Mouse (Mus musculus): ENCODE results near the gene Plpp7.

Gene Plpp7

GRCm38 (mm10) chr2:32144633-32145032 lies 49.3 kb downstream of the Plpp7 start:
- DNase-seq = no peak

GRCm38 (mm10) chr2:32146617-32147162 lies 51.4 kb downstream of the Plpp7 start:
- DNase-seq = no peak

GRCm38 (mm10) chr2:32150135-32150534 lies 54.8 kb downstream of the Plpp7 start:
- no peak for DNase-seq

DNA sequence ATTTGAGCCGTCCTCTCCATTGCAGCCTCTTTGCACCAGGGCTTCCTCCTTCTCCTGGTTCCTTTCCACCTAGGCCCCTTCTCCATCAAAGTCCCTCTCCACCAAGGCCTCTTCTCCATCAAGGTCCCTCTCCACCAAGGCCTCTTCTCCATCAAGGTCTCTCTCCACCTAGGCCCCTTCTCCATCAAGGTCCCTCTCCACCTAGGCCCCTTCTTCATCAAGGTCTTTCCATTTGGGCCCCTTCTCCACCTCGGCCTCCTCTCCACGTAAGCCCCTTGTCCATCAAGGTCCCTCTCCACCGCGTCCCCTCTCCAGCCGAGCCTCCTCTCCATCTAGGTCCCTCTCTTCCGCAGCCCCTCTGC lies 55.2 kb downstream of the Plpp7 start:
- no peak for DNase-seq

DNA sequence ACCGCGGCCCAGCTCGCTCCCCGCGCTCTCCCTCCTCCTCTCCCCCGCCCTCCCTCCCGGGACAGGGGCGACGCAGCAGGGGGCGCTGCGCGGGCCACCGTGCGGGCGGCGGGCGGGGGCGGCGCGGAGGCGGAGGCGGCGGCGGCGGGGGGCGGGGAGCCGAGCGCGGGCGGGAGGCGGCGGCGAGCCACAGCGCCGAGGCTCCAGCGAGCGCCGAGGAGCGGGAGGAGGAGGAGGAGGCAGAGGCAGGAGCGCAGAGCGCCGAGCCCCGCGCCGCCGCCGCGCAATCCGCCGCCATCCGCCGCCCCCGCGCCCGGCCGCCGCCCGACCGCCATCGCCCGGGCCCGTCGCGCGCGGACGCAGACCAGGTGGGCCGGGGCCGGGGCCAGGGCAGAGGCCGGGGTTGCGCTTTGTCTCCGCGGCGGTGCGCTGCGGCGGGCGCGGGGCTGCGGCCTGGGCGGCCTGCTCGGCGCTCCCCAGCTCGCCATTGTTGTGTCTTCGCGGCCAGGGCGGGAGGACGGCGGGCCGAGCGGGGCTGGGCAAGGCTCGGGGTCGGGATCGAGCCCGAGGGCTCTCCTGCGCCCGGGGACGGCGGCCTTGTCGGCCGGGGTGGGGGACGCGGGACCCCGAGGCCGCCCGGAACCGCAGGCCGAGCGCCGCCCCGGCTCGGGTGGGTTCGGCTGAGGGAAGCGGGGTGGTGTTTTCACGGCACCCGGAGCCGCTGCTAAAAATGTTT lies 55.8 kb downstream of the Plpp7 start, which contains the start of gene Prrc2b:
TSS of gene Prrc2b (plus strand) at position 159 of the 736 bp plus-strand sequence.
- DNase-seq = peak; percentile 68

- DNase-seq = no peak
Observed at GRCm38 (mm10) chr2:32151660-32152366, 56.5 kb downstream of the Plpp7 start.

DNA sequence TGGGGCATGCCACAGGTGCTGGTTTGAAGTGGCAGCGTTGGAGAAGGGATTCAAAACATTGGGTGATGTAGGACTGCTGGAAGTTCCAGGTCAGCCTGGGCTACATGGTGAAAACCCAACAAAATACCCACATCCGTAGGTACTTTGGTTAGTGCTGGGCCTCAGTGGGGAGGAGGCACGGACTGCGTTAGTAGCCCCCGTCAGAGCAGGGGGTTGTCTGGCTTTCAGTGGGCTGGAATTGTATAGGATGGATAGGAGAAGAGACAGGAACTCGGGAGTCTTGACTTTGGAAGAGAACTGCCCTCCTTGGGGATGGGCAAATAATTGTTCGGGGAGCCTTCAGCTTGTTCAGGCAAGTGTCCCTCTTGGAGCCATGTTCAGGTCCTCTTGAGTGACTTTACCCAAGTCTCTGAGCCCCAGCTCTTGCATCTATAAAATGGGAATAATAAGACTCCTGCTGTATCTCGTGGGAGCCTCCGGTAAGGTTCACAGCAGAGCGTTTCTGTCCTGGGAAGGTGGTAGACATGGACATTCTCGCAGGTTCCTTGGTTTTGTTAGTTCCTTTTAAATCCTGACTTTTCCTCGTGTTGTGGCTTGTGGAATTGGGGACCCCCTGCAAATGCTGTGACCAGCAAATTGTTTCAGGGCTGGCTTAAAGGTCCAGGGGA lies 57.2 kb downstream of the Plpp7 start:
- DNase-seq = no peak

- no peak for DNase-seq
Observed at GRCm38 (mm10) chr2:32153041-32153790, 57.9 kb downstream of the Plpp7 start.

- DNase-seq = no peak
Observed at GRCm38 (mm10) chr2:32153791-32154119, 58.4 kb downstream of the Plpp7 start.

- DNase-seq = no peak
Observed at GRCm38 (mm10) chr2:32154334-32154997, 59.1 kb downstream of the Plpp7 start.

GRCm38 (mm10) chr2:32154998-32155541 lies 59.7 kb downstream of the Plpp7 start:
- no peak for DNase-seq

GRCm38 (mm10) chr2:32155614-32156013 lies 60.3 kb downstream of the Plpp7 start:
- no peak for DNase-seq

DNA sequence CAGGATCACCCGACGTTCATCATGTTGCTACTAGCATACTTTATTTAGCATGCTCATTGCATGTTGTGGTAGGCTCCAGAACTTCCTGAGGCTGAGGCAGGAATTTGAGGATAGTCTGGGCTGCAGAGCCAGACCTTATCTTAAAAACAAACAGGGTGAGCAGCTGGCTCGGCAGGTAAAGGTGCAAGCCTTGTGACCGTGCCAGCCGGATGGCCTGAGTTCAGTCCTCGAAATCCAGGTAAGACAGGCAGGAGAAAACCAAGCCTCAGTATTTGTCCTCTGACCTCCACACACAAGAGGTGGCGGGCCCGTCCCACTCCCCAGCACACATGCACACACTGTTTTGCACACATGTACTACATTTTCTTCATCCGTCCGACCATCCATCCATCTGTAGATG lies 61.3 kb downstream of the Plpp7 start:
- no peak for DNase-seq

DNA sequence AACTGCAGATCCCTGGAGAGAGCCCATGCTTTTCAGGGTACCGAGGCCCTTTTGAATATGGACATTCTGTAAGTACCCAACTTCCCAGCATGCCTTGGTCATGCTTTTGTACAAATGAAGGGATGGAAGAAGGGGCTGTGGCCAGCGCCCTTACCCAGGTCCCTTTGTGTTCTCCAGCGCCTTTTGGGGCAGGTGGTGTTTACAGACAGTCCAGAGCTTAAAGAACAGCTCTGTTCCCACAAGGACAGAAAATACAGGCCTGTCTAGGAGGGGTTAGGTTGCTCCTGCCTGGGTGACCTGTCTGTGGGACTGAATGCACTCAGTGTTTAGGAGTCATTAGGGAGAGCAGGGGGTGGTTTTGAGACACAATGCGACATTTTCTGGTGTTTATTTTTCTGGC lies 62.0 kb downstream of the Plpp7 start:
- no peak for DNase-seq

GRCm38 (mm10) chr2:32158616-32159239 lies 63.4 kb downstream of the Plpp7 start:
- DNase-seq = no peak
